Mouse (Mus musculus): ENCODE measurements around the gene Tmem184b.

DNA sequence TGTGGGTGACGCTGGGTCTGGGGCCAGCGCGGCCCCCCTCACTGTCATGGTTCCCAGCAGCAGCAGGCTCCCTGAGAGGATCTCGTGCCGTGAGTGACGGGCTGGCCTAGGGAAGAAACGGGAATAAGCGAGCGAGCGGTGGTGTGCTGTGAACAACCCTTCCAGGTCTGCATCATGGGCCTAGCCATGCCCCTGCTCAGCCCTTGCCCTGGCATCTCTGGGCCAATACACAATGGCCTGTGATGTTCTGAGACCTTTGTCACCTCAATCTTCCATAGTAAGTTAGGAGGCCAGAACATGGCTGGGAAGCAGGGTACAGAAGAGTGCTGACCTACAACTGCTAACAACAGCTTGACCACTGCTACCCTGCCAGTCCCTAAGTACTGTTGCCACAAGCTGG, 24.8 kb downstream of the Tmem184b start:
- TF ChIP-seq CTCF (conservative IDR thresholded peaks at IDR 0.05; ENCODE audit: insufficient read depth, insufficient read length, low read depth, low read length) (no peak), POLR2A (IDR thresholded peaks at IDR 0.05; ENCODE audit: low read depth, low read length) (no peak)

Data from kidney, adult 2 months (tissue).